Mouse (Mus musculus) hindbrain, postnatal 0 days (tissue): ENCODE results near the gene Crkl. TPM values are rescaled to one million over a fixed set of nuclear protein-coding genes. Genes with fewer than 3 reads are reported as not detected.

Source experiments
- ATAC-seq: fragments of 200-750 bp; cut with Nextera tagmentation; 2 replicates; pipeline ENCODE4 v1.8.0; 2017; ENCODE audit warnings: mild to moderate bottlenecking, moderate TSS enrichment, moderate library complexity
- DNase-seq: peaks from one replicate; pipeline ENCODE4 v3.0.0-alpha.2; 2015; ENCODE audit warnings: low spot score
- H3K27ac ChIP-seq: fragments of 300-500 bp; sonication (generic); 2 replicates; pipeline ENCODE4 v1.5.1; 2014; ENCODE audit warnings: mild to moderate bottlenecking
- H3K27me3 ChIP-seq: fragments of 300-500 bp; sonication (generic); 2 replicates; pipeline ENCODE4 v1.6.1; 2014; ENCODE audit warnings: low read length, mixed read lengths; ENCODE audit not compliant: insufficient read depth
- H3K36me3 ChIP-seq: fragments of 300-500 bp; sonication (generic); 2 replicates; pipeline ENCODE4 v1.6.1; 2014; ENCODE audit warnings: low read length, mixed read lengths; ENCODE audit not compliant: insufficient read depth
- H3K4me1 ChIP-seq: fragments of 300-500 bp; sonication (generic); 2 replicates; pipeline ENCODE4 v1.6.1; 2014; ENCODE audit warnings: antibody characterized with exemption, low read length, mixed read lengths; ENCODE audit not compliant: insufficient read depth
- H3K4me2 ChIP-seq: fragments of 300-500 bp; sonication (generic); 2 replicates; pipeline ENCODE4 v1.6.1; 2014; ENCODE audit warnings: low read depth, mild to moderate bottlenecking, low read length, moderate library complexity, mixed read lengths
- H3K4me3 ChIP-seq: fragments of 300-500 bp; sonication (generic); 2 replicates; pipeline ENCODE4 v1.5.1; 2014; ENCODE audit warnings: low read length
- H3K9ac ChIP-seq: fragments of 300-500 bp; sonication (generic); replicated peaks from 2 replicates; pipeline ENCODE4 v1.6.1; 2014; ENCODE audit warnings: mild to moderate bottlenecking, low read length, moderate library complexity, mixed read lengths
- H3K9me3 ChIP-seq: fragments of 300-500 bp; sonication (generic); 2 replicates; pipeline ENCODE4 v1.6.1; 2016; ENCODE audit warnings: low read length, mixed read lengths
- CTCF ChIP-seq: IDR thresholded peaks from 2 replicates; pipeline ENCODE4 v1.5.1; 2016; ENCODE audit warnings: antibody characterized with exemption, control low read depth, low read depth
- WGBS: fragments of 180-500 bp; shearing (Covaris S2); extraction: QIAGEN DNeasy Blood & Tissue Kit; methylation state at CpG from one replicate; pipeline ENCODE4 v1.1.7; 2014; 5-methylcytosine and 5-hydroxymethylcytosine counted together
- polyA plus RNA-seq: library from polyadenylated mRNA; unstranded; fragments of >200 nt; fragmentation: Nextera tagmentation; extraction: Ambion mirVana; gene quantifications from 2 replicates; pipeline ENCODE4 v1.2.1, GENCODE M21; 2015
- total RNA-seq: library from RNA; depleted of rRNA; stranded (reverse); fragments of >200 nt; gene quantifications from 2 replicates; pipeline ENCODE4 v1.2.3, GENCODE M21; 2014

The Crkl gene
- total and polyA plus RNA-seq, 2 experiments from 2014 or later, result 68.7 to 83.1 TPM

- peaks cover 13% of the 10 kb centered on the region for H3K4me1 ChIP-seq
- ATAC-seq (no peak), DNase-seq (peak; percentile 10)
- peak overlapping the region; percentile 83 for H3K4me3 ChIP-seq
- peaks cover 17% of the 10 kb centered on the region for H3K36me3 ChIP-seq
- no peaks in the 10 kb centered on the region for H3K9me3 ChIP-seq
- TF ChIP-seq CTCF, result no peak
- peak overlapping the region; percentile 85 for H3K9ac ChIP-seq
- WGBS, result 8% methylated on average over 9 of the region's 9 CpGs
- no peaks in the 10 kb centered on the region for H3K27me3 ChIP-seq
- H3K27ac ChIP-seq, result peak overlapping the region; percentile 93
- H3K4me2 ChIP-seq, result peak overlapping the region; percentile 84
Measured at GRCm38 (mm10) chr16:17509240-17509597, 57.4 kb downstream of the Crkl start.

GRCm38 (mm10) chr16:17510143-17510542 lies 58.4 kb downstream of the Crkl start:
- DNase-seq (no peak), ATAC-seq (no peak)
- peaks cover 13% of the 10 kb centered on the region for H3K4me1 ChIP-seq
- H3K4me2 ChIP-seq, result peak overlapping the region; percentile 84
- H3K27me3 ChIP-seq, result no peaks in the 10 kb centered on the region
- H3K36me3 ChIP-seq, result peaks cover 17% of the 10 kb centered on the region
- WGBS, result 96% methylated on average over 2 of the region's 2 CpGs
- H3K4me3 ChIP-seq, result peak overlapping the region; percentile 83; the same call in 1 of the 2 replicates
- no peak for TF ChIP-seq CTCF
- no peaks in the 10 kb centered on the region for H3K9me3 ChIP-seq
- H3K9ac ChIP-seq, result no peak overlapping the region; the same call in 1 of the 2 replicates
- H3K27ac ChIP-seq, result no peak overlapping the region

- H3K4me3 ChIP-seq, result no peak overlapping the region
- WGBS, result 81% methylated on average over 2 of the region's 2 CpGs
- H3K9ac ChIP-seq, result 0 out of 2 replicates have a peak overlapping the region, but pooled peaks have one; percentile 21
- no peak for TF ChIP-seq CTCF
- no peaks in the 10 kb centered on the region for H3K27me3 ChIP-seq
- H3K36me3 ChIP-seq, result peaks cover 17% of the 10 kb centered on the region
- peaks cover 13% of the 10 kb centered on the region for H3K4me1 ChIP-seq
- DNase-seq (no peak), ATAC-seq (no peak)
- H3K4me2 ChIP-seq, result no peak overlapping the region
- no peaks in the 10 kb centered on the region for H3K9me3 ChIP-seq
- no peak overlapping the region for H3K27ac ChIP-seq
Measured at GRCm38 (mm10) chr16:17510686-17511085, 58.9 kb downstream of the Crkl start.

- H3K4me3 ChIP-seq, result no peak overlapping the region
- H3K4me2 ChIP-seq, result no peak overlapping the region
- no peak overlapping the region for H3K27ac ChIP-seq
- DNase-seq (no peak), ATAC-seq (no peak)
- no peaks in the 10 kb centered on the region for H3K27me3 ChIP-seq
- 79% methylated on average over 4 of the region's 4 CpGs for WGBS
- peaks cover 24% of the 10 kb centered on the region for H3K36me3 ChIP-seq
- H3K9ac ChIP-seq, result no peak overlapping the region
- no peaks in the 10 kb centered on the region for H3K9me3 ChIP-seq
- H3K4me1 ChIP-seq, result peaks cover 13% of the 10 kb centered on the region
- TF ChIP-seq CTCF, result no peak
Measured at GRCm38 (mm10) chr16:17511431-17511830, 59.6 kb downstream of the Crkl start.

GRCm38 (mm10) chr16:17518910-17519309 lies 67.1 kb downstream of the Crkl start:
- ATAC-seq (no peak), DNase-seq (no peak)
- 76% methylated on average over 2 of the region's 2 CpGs for WGBS
- Histone ChIP-seq H3K4me3 (no peak overlapping the region), H3K27ac (no peak overlapping the region), H3K9me3 (no peaks in the 10 kb centered on the region), H3K4me2 (no peak overlapping the region), H3K4me1 (no peaks in the 10 kb centered on the region), H3K36me3 (peaks cover 76% of the 10 kb centered on the region), H3K27me3 (no peaks in the 10 kb centered on the region), H3K9ac (no peak overlapping the region)
- no peak for TF ChIP-seq CTCF

- H3K27me3 ChIP-seq, result no peaks in the 10 kb centered on the region
- no peak overlapping the region for H3K4me2 ChIP-seq
- H3K9ac ChIP-seq, result no peak overlapping the region
- ATAC-seq (no peak), DNase-seq (no peak)
- H3K9me3 ChIP-seq, result no peaks in the 10 kb centered on the region
- no peak overlapping the region for H3K4me3 ChIP-seq
- no peaks in the 10 kb centered on the region for H3K4me1 ChIP-seq
- peaks cover 78% of the 10 kb centered on the region for H3K36me3 ChIP-seq
- no peak for TF ChIP-seq CTCF
- H3K27ac ChIP-seq, result no peak overlapping the region
- 93% methylated on average over 11 of the region's 11 CpGs for WGBS
Measured at GRCm38 (mm10) chr16:17524156-17524555, 72.4 kb downstream of the Crkl start.

- no peaks in the 10 kb centered on the region for H3K9me3 ChIP-seq
- no peak overlapping the region for H3K4me3 ChIP-seq
- H3K4me1 ChIP-seq, result peaks cover 5% of the 10 kb centered on the region; the same call in 1 of the 2 replicates
- no peak overlapping the region for H3K9ac ChIP-seq
- no peaks in the 10 kb centered on the region for H3K27me3 ChIP-seq
- no peak overlapping the region for H3K4me2 ChIP-seq
- WGBS, result 77% methylated on average over 3 of the region's 3 CpGs
- H3K36me3 ChIP-seq, result peaks cover 65% of the 10 kb centered on the region
- no peak for ATAC-seq
- no peak for TF ChIP-seq CTCF
- no peak overlapping the region for H3K27ac ChIP-seq
- DNase-seq, result no peak
Measured at GRCm38 (mm10) chr16:17525524-17525923, 73.7 kb downstream of the Crkl start.
